Mouse (Mus musculus) CD4-positive, CD25-positive, alpha-beta regulatory T cell (primary cell): Measurements from ENCODE around the gene Prss47. TPM values are rescaled to one million over a fixed set of nuclear protein-coding genes. Genes with fewer than 3 reads are reported as not detected.

ENCODE experiments used
- polyA plus RNA-seq: library from polyadenylated mRNA; unstranded; fragments of 100-300 nt; shearing (Covaris generic); gene quantifications from one replicate; pipeline ENCODE4 v1.2.1, GENCODE M21; 2017

Prss47 gene
- polyA plus RNA-seq: not detected

DNA sequence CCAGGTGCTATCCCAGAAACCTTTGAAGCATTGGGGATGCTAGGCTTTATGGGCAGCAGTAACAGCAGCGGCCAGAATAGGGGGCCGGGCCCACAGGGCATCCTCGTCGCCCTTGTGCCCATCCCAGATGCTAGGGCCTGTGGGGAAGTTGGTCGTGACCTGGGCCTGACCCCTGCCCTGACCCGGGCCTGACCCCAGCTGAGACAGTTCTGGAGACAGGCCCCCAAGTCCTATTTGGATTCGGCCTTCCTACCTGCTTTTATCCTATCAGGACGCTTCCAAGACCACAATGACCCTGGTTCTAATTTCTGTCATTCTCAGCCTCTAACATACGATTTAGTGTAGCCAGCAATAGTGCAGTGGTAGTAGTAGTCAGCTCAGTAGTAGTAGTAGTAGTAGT, at the start of gene Prss47:
Gene Prss47, minus strand, starts transcription at position 101 of the 400 bp plus-strand sequence.

GRCm38 (mm10) chr13:65032758-65033157, 19.8 kb downstream of the Prss47 start, which contains the start of gene Spata31d1c:
Spata31d1c (plus strand) TSS chr13:65033058.

Other genes starting within 250 kb of the Prss47 start
- not detected for gene Cntnap3, start 148.8 kb downstream of the Prss47 start, polyA plus RNA-seq
- gene Spata31, start 135.4 kb downstream of the Prss47 start, polyA plus RNA-seq: not detected
- gene Spata31d1c, start 19.7 kb downstream of the Prss47 start, polyA plus RNA-seq: not detected
- 58.4 TPM for gene Mfsd14b, start 60.2 kb upstream of the Prss47 start, polyA plus RNA-seq
- not detected for gene Olfr465-ps1, start 85.3 kb upstream of the Prss47 start, polyA plus RNA-seq
- 0.08 TPM for gene Olfr466, start 97.5 kb upstream of the Prss47 start, polyA plus RNA-seq
- not detected for gene Nlrp4f, start 153.2 kb upstream of the Prss47 start, polyA plus RNA-seq
- gene Gm10775, start 206.8 kb upstream of the Prss47 start, polyA plus RNA-seq: not detected
- gene Zfp369, start 226.1 kb upstream of the Prss47 start, polyA plus RNA-seq: 14.8 TPM